Mouse (Mus musculus) limb, embryonic 11.5 days (tissue): ENCODE results near the gene Ybx2. TPM values are rescaled to one million over a fixed set of nuclear protein-coding genes. Genes with fewer than 3 reads are reported as not detected.

Source experiments
- ATAC-seq: fragments of 200-750 bp; cut with Nextera tagmentation; 2 replicates; pipeline ENCODE4 v1.8.0; 2017; ENCODE audit warnings: low read depth; ENCODE audit not compliant: insufficient number of reproducible peaks, low FRiP score, low TSS enrichment
- DNase-seq: peaks from one replicate; pipeline ENCODE4 v3.0.0-alpha.2; 2015; ENCODE audit warnings: low spot score
- H3K27ac ChIP-seq: fragments of 300-500 bp; sonication (generic); replicated peaks from 2 replicates; pipeline ENCODE4 v1.5.1; 2014; ENCODE audit warnings: low read depth, mild to moderate bottlenecking, low read length
- H3K27me3 ChIP-seq: fragments of 300-500 bp; sonication (generic); 2 replicates; pipeline ENCODE4 v1.6.1; 2014; ENCODE audit warnings: mild to moderate bottlenecking, low read length, mixed read lengths; ENCODE audit not compliant: control insufficient read depth, insufficient read depth
- H3K36me3 ChIP-seq: fragments of 300-500 bp; sonication (generic); 2 replicates; pipeline ENCODE4 v1.6.1; 2014; ENCODE audit warnings: mild to moderate bottlenecking, low read length, moderate library complexity, mixed read lengths; ENCODE audit not compliant: control insufficient read depth, insufficient read depth
- H3K4me1 ChIP-seq: fragments of 300-500 bp; sonication (generic); 2 replicates; pipeline ENCODE4 v1.6.1; 2014; ENCODE audit warnings: low read length, mixed read lengths; ENCODE audit not compliant: control insufficient read depth, insufficient read depth
- H3K4me2 ChIP-seq: fragments of 300-500 bp; sonication (generic); 2 replicates; pipeline ENCODE4 v1.6.1; 2014; ENCODE audit warnings: low read depth, mild to moderate bottlenecking, moderate library complexity; ENCODE audit not compliant: severe bottlenecking
- H3K4me3 ChIP-seq: fragments of 300-500 bp; sonication (generic); 2 replicates; pipeline ENCODE4 v1.5.1; 2014; ENCODE audit warnings: low read depth, low read length
- H3K9ac ChIP-seq: fragments of 300-500 bp; sonication (generic); 2 replicates; pipeline ENCODE4 v1.6.1; 2014; ENCODE audit warnings: mild to moderate bottlenecking, low read length
- H3K9me3 ChIP-seq: fragments of 300-500 bp; sonication (generic); 2 replicates; pipeline ENCODE4 v1.6.1; 2016; ENCODE audit warnings: low read length; ENCODE audit not compliant: control insufficient read depth
- WGBS: fragments of 180-500 bp; shearing (Covaris S2); extraction: QIAGEN DNeasy Blood & Tissue Kit; methylation state at CpG from one replicate; pipeline ENCODE4 v1.1.7; 2014; 5-methylcytosine and 5-hydroxymethylcytosine counted together
- polyA plus RNA-seq: library from polyadenylated mRNA; unstranded; fragments of >200 nt; fragmentation: Nextera tagmentation; extraction: Ambion mirVana; gene quantifications from 2 replicates; pipeline ENCODE4 v1.2.1, GENCODE M21; 2014

Gene Ybx2
- polyA plus RNA-seq, 1 experiment from 2014 or later = 11.3 TPM

DNA sequence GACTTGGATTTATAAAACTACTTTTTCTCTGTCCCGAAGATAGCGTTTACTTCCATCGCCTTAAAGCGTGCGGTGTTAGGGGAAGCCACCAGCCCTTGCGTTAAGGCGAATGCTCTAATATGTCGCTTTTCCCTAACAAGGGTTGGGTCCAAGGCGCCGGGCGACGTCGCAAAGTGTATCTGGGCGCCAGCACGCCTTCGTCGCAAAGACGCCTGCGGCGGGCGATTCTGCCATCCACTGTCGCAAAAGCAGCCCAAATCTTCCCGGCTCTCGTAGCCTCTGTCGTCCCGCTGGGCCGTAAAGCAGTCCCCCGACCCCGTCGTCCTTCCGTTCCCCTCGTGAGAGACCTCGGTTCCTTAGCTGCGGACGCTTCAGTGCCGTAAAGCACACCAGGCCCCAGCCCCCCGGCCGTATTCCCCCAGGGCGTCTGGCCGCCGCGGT lies 34.2 kb upstream of the Ybx2 start:
- Histone ChIP-seq H3K4me3 (peak overlapping the region; percentile 74), H3K27me3 (no peaks in the 10 kb centered on the region), H3K27ac (peak overlapping the region; percentile 97), H3K36me3 (peaks cover 26% of the 10 kb centered on the region), H3K4me2 (peak overlapping the region; percentile 90), H3K9me3 (no peaks in the 10 kb centered on the region), H3K4me1 (peaks cover 18% of the 10 kb centered on the region), H3K9ac (peak overlapping the region; percentile 99)
- DNase-seq (peak; percentile 95), ATAC-seq (peak; percentile 64)
- under 1% methylated on average over 42 of the region's 42 CpGs for whole genome bisulfite sequencing

DNA sequence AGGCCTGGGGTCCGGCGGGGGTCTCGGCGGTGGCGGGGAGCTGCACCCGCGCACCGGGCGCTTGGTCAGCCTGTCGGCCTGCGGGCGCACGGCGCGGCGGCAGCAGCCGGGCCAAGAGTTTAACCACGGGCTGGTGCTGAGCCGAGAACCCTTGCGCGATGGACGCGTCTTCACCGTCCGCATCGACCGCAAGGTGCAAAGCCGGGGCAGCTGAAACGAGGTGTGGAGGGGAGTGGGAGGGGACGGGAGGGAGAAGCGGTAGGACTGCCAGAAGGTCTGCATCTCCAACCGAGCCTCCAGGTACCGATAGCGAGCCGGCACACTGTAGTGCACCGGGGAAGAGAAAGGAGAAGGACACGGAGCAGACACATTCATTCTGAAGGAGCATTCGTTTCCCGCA lies 33.6 kb upstream of the Ybx2 start:
- WGBS = under 1% methylated on average over 39 of the region's 39 CpGs
- Histone ChIP-seq H3K4me3 (peak overlapping the region; percentile 74), H3K27me3 (no peaks in the 10 kb centered on the region), H3K9me3 (no peaks in the 10 kb centered on the region), H3K4me2 (peak overlapping the region; percentile 90), H3K27ac (peak overlapping the region; percentile 97), H3K36me3 (peaks cover 31% of the 10 kb centered on the region), H3K9ac (peak overlapping the region; percentile 99), H3K4me1 (peaks cover 18% of the 10 kb centered on the region)
- ATAC-seq = no peak; the same call in 1 of the 2 replicates
- DNase-seq = no peak

DNA sequence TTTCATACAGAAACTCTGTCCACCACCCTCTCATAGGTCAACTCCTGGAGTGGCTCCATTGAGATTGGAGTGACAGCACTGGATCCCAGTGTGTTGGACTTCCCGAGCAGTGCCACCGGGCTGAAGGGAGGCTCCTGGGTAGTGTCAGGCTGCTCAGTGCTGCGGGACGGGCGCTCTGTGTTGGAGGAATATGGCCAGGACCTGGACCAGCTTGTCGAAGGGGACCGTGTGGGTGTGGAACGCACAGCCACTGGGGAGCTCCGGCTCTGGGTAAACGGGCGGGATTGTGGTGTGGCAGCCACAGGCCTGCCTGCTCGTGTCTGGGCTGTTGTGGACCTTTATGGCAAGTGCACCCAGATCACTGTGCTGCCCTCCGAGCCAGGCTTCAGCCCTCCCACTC lies 32.6 kb upstream of the Ybx2 start:
- H3K4me2 ChIP-seq = peak overlapping the region; percentile 90
- WGBS = 88% methylated on average over 13 of the region's 13 CpGs
- H3K9ac ChIP-seq = no peak overlapping the region
- no peak for ATAC-seq
- peaks cover 34% of the 10 kb centered on the region for H3K36me3 ChIP-seq
- peaks cover 18% of the 10 kb centered on the region for H3K4me1 ChIP-seq
- peak overlapping the region; percentile 74; the same call in 1 of the 2 replicates for H3K4me3 ChIP-seq
- no peak overlapping the region for H3K27ac ChIP-seq
- H3K9me3 ChIP-seq = no peaks in the 10 kb centered on the region
- DNase-seq = no peak
- no peaks in the 10 kb centered on the region for H3K27me3 ChIP-seq

DNA sequence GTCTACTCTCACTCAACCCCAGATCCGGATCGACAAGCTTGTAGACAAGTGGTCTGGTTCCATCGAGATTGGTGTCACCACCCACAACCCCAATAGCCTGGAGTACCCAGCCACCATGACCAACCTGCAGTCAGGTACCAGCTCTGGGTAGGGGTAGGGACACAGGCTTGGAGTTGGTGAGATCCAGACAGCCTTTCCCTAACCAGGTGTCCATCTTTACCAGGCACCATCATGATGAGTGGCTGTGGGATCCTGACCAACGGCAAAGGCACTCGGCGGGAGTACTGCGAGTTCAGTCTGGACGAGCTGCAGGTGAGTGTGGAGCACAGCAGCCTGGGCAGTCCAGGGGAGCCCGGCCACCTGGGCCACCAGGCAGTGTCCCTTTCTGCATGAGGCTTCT lies 31.3 kb upstream of the Ybx2 start:
- H3K9me3 ChIP-seq = no peaks in the 10 kb centered on the region
- H3K4me3 ChIP-seq = no peak overlapping the region
- H3K9ac ChIP-seq = no peak overlapping the region
- no peak for DNase-seq
- H3K27me3 ChIP-seq = no peaks in the 10 kb centered on the region
- 94% methylated on average over 9 of the region's 9 CpGs for WGBS
- H3K27ac ChIP-seq = no peak overlapping the region
- peaks cover 16% of the 10 kb centered on the region for H3K4me1 ChIP-seq
- H3K4me2 ChIP-seq = no peak overlapping the region
- peaks cover 43% of the 10 kb centered on the region for H3K36me3 ChIP-seq
- ATAC-seq = no peak

DNA sequence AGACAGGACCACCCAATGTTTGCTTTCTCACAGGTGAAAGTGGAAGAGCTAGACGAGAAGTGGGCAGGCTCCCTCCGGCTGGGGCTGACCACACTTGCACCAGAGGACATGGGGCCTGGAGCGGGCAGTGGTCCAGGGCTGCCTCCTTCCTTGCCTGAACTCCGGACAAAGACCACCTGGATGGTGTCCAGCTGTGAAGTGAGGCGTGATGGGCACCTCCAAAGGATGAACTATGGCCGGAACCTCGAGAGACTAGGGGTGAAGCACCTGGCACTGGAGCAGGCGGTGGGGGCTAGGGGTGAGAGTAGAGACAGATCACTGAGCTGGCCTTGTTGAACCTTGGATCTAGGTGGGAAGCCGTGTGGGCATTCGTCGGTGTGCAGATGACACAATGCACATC lies 27.0 kb upstream of the Ybx2 start:
- no peak for ATAC-seq
- Histone ChIP-seq H3K9ac (no peak overlapping the region), H3K4me3 (no peak overlapping the region), H3K4me1 (peaks cover 6% of the 10 kb centered on the region; the same call in 1 of the 2 replicates), H3K9me3 (no peaks in the 10 kb centered on the region), H3K36me3 (peaks cover 67% of the 10 kb centered on the region), H3K27me3 (no peaks in the 10 kb centered on the region), H3K27ac (no peak overlapping the region), H3K4me2 (no peak overlapping the region)
- WGBS = 95% methylated on average over 11 of the region's 11 CpGs
- DNase-seq = no peak

DNA sequence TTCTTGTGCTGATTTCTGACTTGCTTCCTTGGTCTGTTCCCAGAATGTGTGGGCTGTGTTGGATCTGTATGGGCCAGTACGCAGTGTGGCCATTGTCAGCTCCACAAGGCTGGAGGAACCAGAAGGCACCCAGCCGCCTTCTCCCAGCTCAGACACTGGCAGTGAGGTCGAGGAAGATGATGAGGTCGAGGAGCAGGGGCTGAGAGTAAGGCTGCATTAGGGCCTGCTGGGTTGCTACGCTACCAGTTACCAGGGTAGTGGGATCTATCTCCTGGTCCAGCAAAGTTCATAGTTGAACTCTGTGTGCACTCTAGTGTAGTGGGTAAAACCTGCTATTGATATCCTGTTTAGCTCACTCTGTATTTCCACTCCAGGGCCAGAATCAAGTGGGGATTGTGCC lies 26.4 kb upstream of the Ybx2 start:
- no peaks in the 10 kb centered on the region for H3K9me3 ChIP-seq
- no peaks in the 10 kb centered on the region for H3K27me3 ChIP-seq
- ATAC-seq = no peak
- peaks cover 6% of the 10 kb centered on the region; the same call in 1 of the 2 replicates for H3K4me1 ChIP-seq
- no peak overlapping the region for H3K4me3 ChIP-seq
- H3K36me3 ChIP-seq = peaks cover 61% of the 10 kb centered on the region
- no peak overlapping the region for H3K4me2 ChIP-seq
- H3K27ac ChIP-seq = no peak overlapping the region
- WGBS = 91% methylated on average over 5 of the region's 5 CpGs
- H3K9ac ChIP-seq = no peak overlapping the region
- DNase-seq = no peak

DNA sequence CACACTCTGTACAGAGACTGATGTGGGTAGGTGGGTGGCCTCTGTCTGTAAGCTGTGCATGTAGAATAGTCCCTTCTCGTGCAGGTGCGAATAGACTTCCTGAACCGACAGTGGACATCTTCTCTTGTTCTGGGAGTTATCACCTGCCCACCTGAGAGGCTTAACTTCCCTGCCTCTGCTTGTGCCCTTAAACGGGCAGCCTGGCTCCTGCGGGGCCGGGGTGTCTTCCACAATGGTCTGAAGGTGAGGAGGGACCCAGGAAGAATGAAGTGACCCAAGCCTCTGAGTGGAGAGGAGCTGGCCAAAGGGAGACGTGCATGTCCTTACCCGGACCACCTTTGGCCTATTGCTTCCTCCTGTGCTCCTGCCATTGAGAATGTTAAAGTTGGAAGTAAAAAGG lies 25.4 kb upstream of the Ybx2 start:
- H3K36me3 ChIP-seq = peaks cover 56% of the 10 kb centered on the region
- DNase-seq (no peak), ATAC-seq (no peak)
- no peak overlapping the region for H3K9ac ChIP-seq
- WGBS = 92% methylated on average over 8 of the region's 8 CpGs
- no peak overlapping the region for H3K4me2 ChIP-seq
- H3K4me3 ChIP-seq = no peak overlapping the region
- H3K9me3 ChIP-seq = no peaks in the 10 kb centered on the region
- H3K27ac ChIP-seq = no peak overlapping the region
- H3K4me1 ChIP-seq = peaks cover 11% of the 10 kb centered on the region
- no peaks in the 10 kb centered on the region for H3K27me3 ChIP-seq

DNA sequence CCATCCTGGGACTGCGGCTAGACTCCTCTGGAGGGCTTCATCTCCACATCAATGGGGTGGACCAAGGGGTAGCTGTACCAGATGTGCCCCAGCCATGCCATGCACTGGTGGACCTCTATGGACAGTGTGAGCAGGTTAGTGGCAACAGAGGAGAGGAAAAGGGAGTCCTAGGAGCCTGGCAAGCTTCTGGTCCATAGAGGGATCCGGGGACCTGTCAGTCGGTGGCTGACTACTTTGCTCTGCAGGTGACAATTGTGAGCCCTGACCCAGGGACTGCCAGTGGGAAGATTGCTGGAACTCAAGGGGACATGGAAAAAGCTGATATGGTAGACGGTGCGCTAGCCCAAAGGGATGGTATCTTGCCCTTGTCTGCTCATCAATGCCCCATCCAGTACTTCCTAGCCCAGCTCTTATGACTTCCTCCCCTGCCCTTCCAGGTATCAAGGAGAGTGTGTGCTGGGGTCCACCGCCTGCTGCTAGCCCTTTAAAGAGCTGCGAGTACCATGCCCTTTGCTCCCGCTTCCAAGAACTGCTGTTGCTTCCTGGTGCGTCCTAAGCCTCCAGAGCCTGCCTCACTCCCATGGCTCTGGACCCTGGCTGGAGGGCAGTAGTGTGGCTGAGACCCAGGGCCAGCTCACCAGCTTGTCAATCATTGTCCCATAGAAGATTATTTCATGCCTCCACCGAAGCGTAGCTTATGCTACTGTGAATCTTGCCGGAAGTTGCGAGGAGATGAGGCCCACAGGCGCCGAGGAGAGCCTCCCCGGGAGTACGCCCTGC lies 24.6 kb upstream of the Ybx2 start:
- Histone ChIP-seq H3K4me1 (peaks cover 14% of the 10 kb centered on the region), H3K9ac (no peak overlapping the region), H3K4me2 (no peak overlapping the region), H3K4me3 (no peak overlapping the region), H3K27me3 (no peaks in the 10 kb centered on the region), H3K9me3 (no peaks in the 10 kb centered on the region), H3K27ac (no peak overlapping the region), H3K36me3 (peaks cover 53% of the 10 kb centered on the region)
- no peak for ATAC-seq
- 91% methylated on average over 17 of the region's 17 CpGs for WGBS
- DNase-seq = no peak
